Mouse (Mus musculus) lung, postnatal 10 days (tissue): ENCODE data around the gene Nab1.
"Not testable (repeated sequence)": the region's sequence is repeated elsewhere in the genome, so short reads cannot be mapped to it uniquely, and the experiment has no call there.

ENCODE experiments used
- DNase-seq: peaks from one replicate; pipeline ENCODE4 v3.0.0; 2021

The Nab1 gene

GRCm38 (mm10) chr1:52500314-52500981 is at the start of gene Nab1:
Gene Nab1, minus strand, starts transcription at chr1:52500679.
- peak; percentile 84 for DNase-seq

DNA sequence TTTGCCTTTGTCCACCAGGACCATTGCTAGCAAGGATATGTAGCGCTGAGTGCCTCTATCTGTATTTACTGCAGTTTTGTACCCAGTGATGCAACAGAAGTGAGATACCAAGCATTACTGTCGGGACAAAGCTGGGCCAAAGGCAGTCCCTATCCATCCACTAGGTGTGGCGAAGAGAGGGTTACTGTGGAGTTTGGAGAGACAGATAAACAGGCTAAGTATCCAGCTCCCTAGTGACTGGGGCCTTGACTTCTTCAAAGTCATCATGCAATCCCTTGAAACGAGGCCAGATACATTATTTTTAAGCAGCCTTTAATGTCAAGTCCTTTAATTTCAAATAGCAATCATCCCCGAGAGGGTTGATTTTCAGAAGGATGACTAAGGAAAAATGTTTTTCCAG is 47.0 kb upstream of the Nab1 start:
- DNase-seq = no peak

DNA sequence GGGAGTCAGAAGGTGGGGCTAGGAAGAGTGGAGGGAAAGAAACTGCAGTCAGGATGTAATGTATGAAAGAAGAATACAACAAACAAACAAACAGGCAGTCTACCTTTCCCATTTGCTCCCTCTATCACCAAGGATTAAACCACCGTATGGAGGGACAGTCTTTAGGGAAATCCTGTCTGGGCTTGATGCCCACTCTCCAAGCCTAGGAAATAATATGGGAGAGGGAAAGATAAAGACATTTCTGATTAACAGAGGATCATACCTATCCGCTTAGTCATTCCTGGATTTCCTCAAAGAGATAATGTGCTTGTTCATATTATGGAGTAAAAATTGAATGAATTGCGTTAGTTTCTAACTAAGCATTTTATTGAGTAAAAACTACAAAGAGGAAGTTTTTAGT is 46.3 kb upstream of the Nab1 start:
- no peak for DNase-seq

DNA sequence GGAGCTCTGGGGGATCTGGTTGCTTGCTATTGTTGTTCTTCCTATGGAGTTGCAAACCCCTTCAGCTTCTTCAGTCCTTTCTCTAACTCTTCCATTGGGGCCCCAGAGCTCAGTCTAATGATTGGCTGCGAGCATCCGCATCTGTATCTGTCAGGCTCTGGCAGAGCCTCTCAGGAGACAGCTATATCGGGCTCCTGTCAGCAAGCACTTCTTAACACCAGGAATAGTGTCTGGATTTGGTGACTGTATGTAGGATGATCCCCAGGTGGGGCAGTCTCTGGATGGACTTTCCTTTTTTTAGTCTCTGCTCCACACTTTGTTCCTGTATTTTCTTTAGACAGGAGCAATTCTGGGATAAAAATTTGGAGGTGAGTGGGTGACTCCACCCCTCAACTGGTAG is 39.6 kb upstream of the Nab1 start:
- DNase-seq = not testable (repeated sequence)

DNA sequence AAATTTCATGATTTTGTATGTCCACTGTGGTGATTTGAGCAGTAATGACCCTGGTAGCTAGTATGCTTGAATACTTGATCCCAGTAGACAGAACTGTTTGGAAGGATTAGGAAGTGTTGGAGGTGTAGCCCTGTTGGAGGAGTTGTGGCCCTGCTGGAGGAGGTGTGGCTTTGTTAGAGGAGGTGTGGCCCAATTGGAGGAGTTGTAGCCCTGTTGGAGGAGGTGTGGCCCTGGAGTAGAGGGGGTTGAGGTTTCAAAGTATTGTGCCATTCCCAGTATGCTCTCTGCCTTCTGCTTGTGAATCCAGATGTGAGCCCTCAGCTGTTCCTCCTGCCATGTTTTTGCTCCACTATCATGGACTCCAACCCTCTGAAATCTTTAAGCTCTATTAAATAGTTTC is 29.5 kb upstream of the Nab1 start:
- no peak for DNase-seq

GRCm38 (mm10) chr1:52527656-52528055 is 27.2 kb upstream of the Nab1 start:
- no peak for DNase-seq

- no peak for DNase-seq
Measured at GRCm38 (mm10) chr1:52527252-52527651, 26.8 kb upstream of the Nab1 start.

- no peak for DNase-seq
Measured at GRCm38 (mm10) chr1:52524663-52525062, 24.2 kb upstream of the Nab1 start.

- DNase-seq = no peak
Measured at GRCm38 (mm10) chr1:52524150-52524549, 23.7 kb upstream of the Nab1 start.

GRCm38 (mm10) chr1:52521436-52521993 is 21.0 kb upstream of the Nab1 start:
- no peak for DNase-seq

GRCm38 (mm10) chr1:52520131-52520530 is 19.7 kb upstream of the Nab1 start:
- no peak for DNase-seq

GRCm38 (mm10) chr1:52515249-52515648 is 14.8 kb upstream of the Nab1 start:
- no peak for DNase-seq

DNA sequence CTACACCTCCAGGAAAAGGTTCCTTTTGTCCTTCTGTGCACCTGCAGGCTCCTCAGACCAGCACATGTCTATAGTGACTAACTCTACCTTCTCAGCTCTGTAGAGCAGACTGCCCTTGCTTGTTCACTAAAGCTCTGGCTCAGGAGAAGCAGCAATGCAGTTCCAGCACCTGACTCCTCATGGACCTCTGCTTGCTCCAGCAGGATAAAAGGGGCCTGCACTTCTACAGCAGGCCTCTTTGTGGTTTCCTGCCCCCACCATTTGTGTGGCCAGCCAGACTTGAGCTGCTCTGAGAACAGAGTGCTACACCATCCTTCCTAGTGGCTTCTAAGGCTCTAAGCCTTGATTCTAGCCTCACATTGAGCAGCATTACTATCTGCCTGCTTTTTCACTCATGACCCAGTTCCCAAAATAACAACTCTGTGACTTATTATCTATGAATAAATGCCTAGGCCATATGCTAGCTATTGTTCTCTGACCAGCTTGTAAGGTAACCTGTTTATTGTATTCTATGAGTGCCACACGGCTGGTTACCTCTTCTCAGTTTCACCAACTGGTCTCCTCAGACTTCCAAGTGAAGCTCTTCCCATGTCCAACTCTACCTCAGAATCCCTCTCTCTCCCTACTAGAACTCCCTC is 11.4 kb upstream of the Nab1 start:
- DNase-seq = no peak

DNA sequence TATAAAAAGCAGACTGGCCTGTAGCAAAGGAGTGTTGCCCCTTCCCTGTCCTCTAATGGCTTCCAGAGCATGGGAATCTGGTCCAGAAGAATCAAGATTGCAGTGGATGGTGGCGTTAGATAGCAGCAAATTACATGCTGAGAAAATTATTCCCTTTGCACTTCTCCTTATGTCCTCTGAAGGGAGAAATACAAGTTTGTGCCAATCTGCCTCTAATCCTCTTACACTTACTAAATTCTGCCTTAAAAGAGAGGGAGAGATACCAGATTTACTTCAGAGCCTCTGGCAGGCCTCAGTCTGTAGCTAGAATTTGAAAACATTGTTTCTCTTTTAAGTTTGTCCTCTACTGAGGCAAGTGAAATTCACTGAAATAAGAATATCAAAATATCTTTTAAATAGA is 5.7 kb upstream of the Nab1 start:
- DNase-seq = no peak

- no peak for DNase-seq
Measured at GRCm38 (mm10) chr1:52502296-52502695, 1.8 kb upstream of the Nab1 start.

DNA sequence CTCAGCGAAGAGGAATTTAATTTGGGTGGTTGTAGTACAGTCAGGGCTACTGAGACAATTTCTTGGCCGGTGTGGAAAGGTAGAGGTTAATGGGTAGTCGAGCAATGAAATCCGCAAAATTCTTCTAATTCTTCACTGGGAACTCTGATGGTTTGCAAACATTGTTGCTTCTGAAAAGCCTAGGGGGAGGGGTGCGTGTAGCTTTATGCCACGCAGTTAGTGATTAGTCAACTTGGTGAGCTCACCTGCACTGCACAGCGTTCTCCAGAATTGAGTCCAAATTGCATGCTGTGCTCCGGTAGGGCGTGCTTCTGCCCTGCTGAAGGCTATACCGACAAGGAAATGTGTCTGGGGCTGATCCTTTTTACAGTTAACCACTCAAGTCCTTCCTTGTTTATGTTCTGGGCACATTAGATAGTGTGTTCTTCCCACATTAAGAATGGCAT is 1.2 kb upstream of the Nab1 start:
- DNase-seq = peak; percentile 45

GRCm38 (mm10) chr1:52501090-52501489 is 611 bp upstream of the Nab1 start:
- no peak for DNase-seq

DNA sequence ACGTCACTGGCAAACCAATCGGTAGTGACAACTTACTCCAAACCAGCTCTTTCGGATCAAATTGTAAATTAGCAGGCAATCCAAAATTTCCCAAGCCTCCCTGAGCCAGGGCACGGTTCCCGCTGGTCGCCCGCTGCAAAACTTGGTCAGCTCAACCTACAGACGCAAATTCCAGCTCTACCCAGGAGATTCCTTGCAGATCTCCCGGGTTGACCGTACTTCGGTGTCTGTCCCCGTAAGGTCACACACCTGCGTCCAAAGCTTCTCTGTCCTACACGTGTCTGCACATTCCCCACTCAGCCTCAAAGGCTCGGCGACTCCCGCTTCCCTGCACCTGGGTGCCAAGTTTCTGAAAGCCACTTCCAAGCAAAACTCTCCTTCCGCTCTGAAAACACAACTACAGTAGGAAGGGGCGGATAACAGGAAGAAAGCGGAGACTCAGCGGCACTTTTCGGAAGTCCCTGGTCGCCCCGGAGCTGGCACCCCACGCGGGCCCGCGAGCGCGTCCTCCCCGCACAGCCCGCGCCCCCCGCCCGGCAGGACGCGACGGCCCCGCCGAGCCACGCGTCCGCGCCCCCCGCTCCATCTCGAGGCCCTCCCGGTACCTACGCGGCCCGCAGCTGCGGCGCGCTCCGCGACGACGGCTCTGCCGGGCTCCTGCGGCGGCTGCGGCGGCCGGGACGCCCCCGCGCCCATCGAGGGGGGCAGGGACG is 722 bp downstream of the Nab1 start:
- peak; percentile 66 for DNase-seq

DNA sequence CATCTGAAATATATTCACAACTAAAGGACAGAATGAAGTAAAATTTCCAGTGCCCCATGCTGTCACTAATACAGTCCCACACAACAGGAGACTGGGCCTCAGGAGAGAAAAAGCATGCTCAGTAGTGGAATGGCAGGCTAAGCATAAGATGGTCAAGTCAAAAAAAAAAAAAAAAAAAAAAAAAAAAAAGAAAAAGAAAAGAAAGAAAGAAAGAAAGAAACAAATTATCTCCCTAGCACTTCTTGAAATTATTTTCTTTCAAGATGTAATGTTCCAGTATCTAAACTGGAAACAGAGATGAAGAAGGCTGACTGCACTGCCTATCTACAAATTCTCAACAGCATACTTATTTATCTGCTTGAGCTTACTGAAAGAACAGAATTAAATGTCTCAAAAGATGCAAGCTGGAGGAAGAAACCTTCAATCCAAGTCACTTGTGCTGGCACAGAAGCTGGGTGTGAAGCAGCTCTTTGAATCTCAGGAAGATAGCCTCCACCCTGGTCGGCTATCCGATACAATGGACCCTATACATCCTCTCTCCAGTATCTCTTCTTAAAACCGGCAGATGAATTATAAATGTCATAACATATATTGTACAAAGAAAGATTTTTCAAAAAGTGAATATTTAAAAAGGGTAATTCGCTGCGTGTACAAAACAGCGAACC is 1.6 kb downstream of the Nab1 start:
- DNase-seq = no peak

- peak; percentile 16 for DNase-seq
Measured at GRCm38 (mm10) chr1:52489538-52490181, 10.8 kb downstream of the Nab1 start.

- DNase-seq = no peak
Measured at GRCm38 (mm10) chr1:52484980-52485379, 15.5 kb downstream of the Nab1 start.

DNA sequence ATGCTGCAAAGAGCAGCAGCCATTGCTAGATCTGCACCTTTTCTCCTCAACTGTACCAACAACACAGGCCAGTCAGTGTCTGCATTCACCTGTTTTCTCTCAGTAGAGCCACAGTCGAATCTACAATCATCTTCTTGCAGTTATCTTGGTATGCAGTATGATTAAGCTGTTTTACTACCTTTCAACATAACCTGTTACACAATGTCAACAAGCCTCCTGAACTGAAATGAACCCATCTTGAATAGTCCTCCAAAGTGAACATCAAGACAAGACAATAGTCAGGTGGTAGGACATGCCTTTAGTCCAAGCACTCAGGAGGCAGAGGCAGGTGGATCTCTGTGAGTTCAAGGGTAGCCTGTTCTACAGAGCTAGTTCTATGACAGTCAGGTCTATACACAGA is 26.2 kb downstream of the Nab1 start:
- DNase-seq = no peak
